Mouse (Mus musculus) thymus, adult 2 months (tissue): ENCODE results near the gene Actl11.

Source experiments
- CTCF ChIP-seq: fragments of 200-500 bp; IDR thresholded peaks from 2 replicates; pipeline ENCODE4 v1.5.1; 2012; ENCODE audit warnings: mild to moderate bottlenecking, control low read depth, low read length, moderate library complexity, borderline replicate concordance; ENCODE audit not compliant: control insufficient read depth, poor library complexity, insufficient read depth; ENCODE audit errors: extremely low read depth
- POLR2A ChIP-seq: fragments of 200-500 bp; IDR thresholded peaks from 2 replicates; pipeline ENCODE4 v1.6.1; 2012; ENCODE audit warnings: mild to moderate bottlenecking, low read length, control low read depth, moderate library complexity; ENCODE audit not compliant: control insufficient read depth, poor library complexity, insufficient read depth; ENCODE audit errors: extremely low read depth

DNA sequence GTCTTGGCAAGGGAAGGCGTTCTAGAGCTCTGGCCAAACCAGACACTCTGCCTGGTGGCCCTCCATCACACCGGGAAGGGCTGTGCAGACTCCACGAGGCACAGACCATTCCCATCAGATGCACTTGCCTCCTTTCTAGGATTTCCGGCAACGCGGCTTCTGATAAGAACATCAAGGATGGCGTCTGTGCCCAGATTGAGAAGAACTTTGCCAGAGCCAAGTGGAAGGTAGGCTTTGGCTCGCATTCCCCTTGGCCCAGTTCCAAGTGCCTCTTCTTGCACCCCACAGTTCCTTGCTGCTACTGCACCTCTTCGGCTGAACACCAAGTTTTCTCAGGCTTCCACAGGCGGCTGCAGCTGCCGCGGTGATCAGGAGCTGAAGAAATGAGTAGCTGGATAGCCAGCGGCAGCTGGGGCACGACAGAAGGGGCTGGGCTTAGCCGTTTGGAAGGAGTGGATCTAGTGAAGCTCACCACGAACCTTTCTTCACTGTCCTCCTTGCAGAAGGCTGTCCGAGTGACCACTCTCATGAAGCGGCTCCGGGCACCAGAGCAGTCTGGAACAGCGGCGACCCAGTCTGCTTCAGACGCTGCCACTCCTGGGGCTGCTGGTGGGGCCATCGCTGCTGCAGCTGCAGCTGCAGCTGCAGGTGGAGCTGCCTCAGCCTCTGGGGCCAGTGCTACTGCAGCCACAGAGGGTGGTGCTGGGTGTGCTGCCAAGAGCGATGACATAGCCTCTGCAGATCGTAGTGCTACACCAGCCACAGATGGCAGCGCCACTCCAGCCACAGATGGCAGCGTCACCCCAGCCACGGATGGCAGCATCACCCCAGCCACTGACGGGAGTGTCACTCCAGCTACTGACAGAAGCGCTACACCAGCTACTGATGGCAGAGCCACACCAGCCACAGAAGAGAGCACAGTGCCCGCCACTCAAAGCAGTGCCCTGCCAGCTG is 19.2 kb downstream of the Actl11 start:
- no peak for TF ChIP-seq CTCF
- TF ChIP-seq POLR2A: no peak
